Mouse (Mus musculus) intestine, postnatal 0 days (tissue): Measurements from ENCODE around the gene Syt5. TPM values are rescaled to one million over a fixed set of nuclear protein-coding genes. Genes with fewer than 3 reads are reported as not detected.

Experiments
- ATAC-seq: fragments of 200-750 bp; cut with Nextera tagmentation; 2 replicates; pipeline ENCODE4 v1.8.0; 2017; ENCODE audit warnings: mild to moderate bottlenecking, moderate TSS enrichment, moderate library complexity
- H3K27ac ChIP-seq: fragments of 300-500 bp; sonication (generic); 2 replicates; pipeline ENCODE4 v1.5.1; 2014; ENCODE audit warnings: mild to moderate bottlenecking, low read depth, low read length, moderate library complexity
- H3K27me3 ChIP-seq: fragments of 300-500 bp; sonication (generic); replicated peaks from 2 replicates; pipeline ENCODE4 v1.6.1; 2014; ENCODE audit warnings: low read length, mixed read lengths; ENCODE audit not compliant: control insufficient read depth, insufficient read depth
- H3K36me3 ChIP-seq: fragments of 300-500 bp; sonication (generic); 2 replicates; pipeline ENCODE4 v1.6.1; 2014; ENCODE audit warnings: mild to moderate bottlenecking, moderate library complexity; ENCODE audit not compliant: control insufficient read depth, insufficient read depth
- H3K4me1 ChIP-seq: fragments of 300-500 bp; sonication (generic); replicated peaks from 2 replicates; pipeline ENCODE4 v1.6.1; 2014; ENCODE audit warnings: antibody characterized with exemption, low read length, mixed read lengths; ENCODE audit not compliant: control insufficient read depth, insufficient read depth
- H3K4me2 ChIP-seq: fragments of 300-500 bp; sonication (generic); replicated peaks from 2 replicates; pipeline ENCODE4 v1.6.1; 2014; ENCODE audit warnings: low read depth, mild to moderate bottlenecking, moderate library complexity
- H3K4me3 ChIP-seq: fragments of 300-500 bp; sonication (generic); 2 replicates; pipeline ENCODE4 v1.5.1; 2014; ENCODE audit warnings: low read depth, low read length
- H3K9ac ChIP-seq: fragments of 300-500 bp; sonication (generic); 2 replicates; pipeline ENCODE4 v1.6.1; 2014; ENCODE audit warnings: mild to moderate bottlenecking, low read depth, low read length
- H3K9me3 ChIP-seq: fragments of 300-500 bp; sonication (generic); 2 replicates; pipeline ENCODE4 v1.6.1; 2016; ENCODE audit warnings: mixed run types; ENCODE audit not compliant: control insufficient read depth
- CTCF ChIP-seq: sonication (generic); IDR thresholded peaks from 2 replicates; pipeline ENCODE4 v1.5.1; 2016; ENCODE audit warnings: low read depth, mild to moderate bottlenecking, control low read depth, antibody characterized with exemption, moderate library complexity
- WGBS: fragments of 180-500 bp; shearing (Covaris S2); extraction: QIAGEN DNeasy Blood & Tissue Kit; methylation state at CpG from one replicate; pipeline ENCODE4 v1.1.7; 2014; 5-methylcytosine and 5-hydroxymethylcytosine counted together
- microRNA-seq: library from miRNA; unstranded; fragments of <30 nt; microRNA quantifications from one replicate; pipeline ENCODE4, GENCODE M21; 2016
- polyA plus RNA-seq: library from polyadenylated mRNA; unstranded; fragments of >200 nt; fragmentation: Nextera tagmentation; extraction: Ambion mirVana; gene quantifications from 2 replicates; pipeline ENCODE4 v1.2.1, GENCODE M21; 2015

Syt5 gene
- polyA plus RNA-seq, 1 experiment from 2014 or later, result 5.3 TPM

DNA sequence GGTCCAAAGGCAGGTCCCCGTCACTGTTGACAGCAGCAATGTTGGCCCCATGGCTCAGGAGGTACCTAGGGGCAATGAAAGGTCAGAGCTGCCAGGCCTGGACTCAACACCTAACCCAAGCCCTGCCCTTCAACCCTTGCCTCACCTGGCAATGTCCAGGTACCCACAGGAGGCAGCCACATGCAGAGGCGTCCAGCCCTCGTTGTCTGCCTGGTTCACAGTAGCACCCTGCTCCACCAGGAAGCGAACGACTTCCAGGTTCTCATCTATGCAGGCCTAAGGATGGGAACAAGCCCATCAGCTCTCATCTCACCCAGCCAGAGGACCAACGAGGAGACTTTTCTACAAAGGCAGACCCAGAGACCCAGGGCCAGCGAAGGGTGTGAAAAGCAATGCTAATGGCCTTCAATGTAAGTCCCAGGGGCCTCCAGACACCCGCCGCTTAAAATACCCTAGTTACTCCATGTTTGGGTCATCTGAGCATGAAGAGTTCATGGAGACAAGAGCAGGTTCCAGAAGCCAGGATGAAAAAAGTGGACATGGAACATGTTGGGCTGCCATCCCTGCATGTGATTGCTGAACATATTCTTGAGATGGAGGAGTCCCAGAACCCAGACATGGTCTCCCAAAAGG, 50.0 kb downstream of the Syt5 start:
- Histone ChIP-seq H3K4me1 (peaks cover 6% of the 10 kb centered on the region; the same call in 1 of the 2 replicates), H3K27ac (no peak overlapping the region), H3K9me3 (no peaks in the 10 kb centered on the region), H3K36me3 (peaks cover 33% of the 10 kb centered on the region), H3K9ac (0 out of 2 replicates have a peak overlapping the region, but pooled peaks have one; percentile 11), H3K27me3 (no peaks in the 10 kb centered on the region), H3K4me2 (peak overlapping the region; percentile 32; the same call in 1 of the 2 replicates), H3K4me3 (no peak overlapping the region)
- no peak for ATAC-seq
- no peak for TF ChIP-seq CTCF
- WGBS, result 87% methylated on average over 9 of the region's 9 CpGs

GRCm38 (mm10) chr7:4496468-4496867, 50.9 kb downstream of the Syt5 start:
- WGBS, result 91% methylated on average over 3 of the region's 3 CpGs
- no peak for TF ChIP-seq CTCF
- Histone ChIP-seq H3K4me1 (peaks cover 6% of the 10 kb centered on the region; the same call in 1 of the 2 replicates), H3K27ac (no peak overlapping the region), H3K4me2 (no peak overlapping the region), H3K36me3 (peaks cover 33% of the 10 kb centered on the region), H3K27me3 (no peaks in the 10 kb centered on the region), H3K9me3 (no peaks in the 10 kb centered on the region), H3K4me3 (no peak overlapping the region), H3K9ac (no peak overlapping the region)
- no peak for ATAC-seq

GRCm38 (mm10) chr7:4493991-4494390, 53.4 kb downstream of the Syt5 start:
- Histone ChIP-seq H3K36me3 (peaks cover 42% of the 10 kb centered on the region), H3K27me3 (no peaks in the 10 kb centered on the region), H3K27ac (no peak overlapping the region), H3K9me3 (no peaks in the 10 kb centered on the region), H3K4me2 (no peak overlapping the region), H3K4me3 (no peak overlapping the region), H3K4me1 (no peaks in the 10 kb centered on the region; the same call in 1 of the 2 replicates), H3K9ac (no peak overlapping the region)
- ATAC-seq, result no peak
- TF ChIP-seq CTCF, result no peak
- WGBS, result 33% methylated on average over 1 of the region's 1 CpGs

DNA sequence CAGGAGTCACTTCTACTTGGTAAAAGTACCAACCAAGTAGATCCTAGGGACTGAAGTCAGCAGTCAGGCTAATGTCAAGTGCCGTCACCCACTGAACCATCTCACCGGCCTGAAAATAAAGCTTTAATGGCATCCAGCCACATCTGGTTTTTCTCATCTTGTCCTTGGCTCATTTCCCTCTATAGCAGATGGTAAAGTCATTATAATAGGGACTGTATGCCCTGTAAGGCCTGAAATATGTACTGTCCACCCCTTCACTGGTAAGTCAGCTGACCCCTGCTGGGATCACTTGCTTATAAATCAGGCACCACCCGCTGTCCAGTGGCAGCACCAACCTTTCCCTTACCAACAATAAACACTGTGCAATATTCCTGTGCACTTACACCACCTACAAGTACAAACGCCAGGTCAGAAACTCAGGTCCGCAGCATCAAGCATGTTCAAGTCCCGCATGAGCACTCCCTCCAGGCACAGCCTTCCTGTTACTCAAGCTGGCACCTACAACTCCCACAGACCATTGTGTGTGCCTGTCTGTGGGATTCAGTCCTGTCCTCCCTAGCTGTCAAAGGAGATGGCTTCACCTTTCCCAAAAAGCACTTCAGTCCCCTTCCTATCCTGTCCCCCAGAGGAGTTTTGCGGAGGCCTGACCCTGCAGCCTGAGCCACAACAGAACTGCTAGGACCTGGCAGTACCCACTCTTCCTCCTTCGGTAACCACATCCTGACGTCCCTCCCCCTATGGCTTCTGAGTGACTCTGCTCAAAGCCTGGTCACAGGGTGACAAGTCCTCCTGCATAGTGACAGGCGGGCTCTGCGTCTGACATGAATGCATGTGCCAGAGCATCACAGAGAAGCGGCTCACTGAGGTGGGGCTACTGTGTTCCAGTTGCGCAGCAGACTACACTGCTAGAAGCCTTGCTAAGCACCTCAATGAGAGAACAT, 54.8 kb downstream of the Syt5 start:
- TF ChIP-seq CTCF, result no peak
- Histone ChIP-seq H3K27ac (peak overlapping the region; percentile 50), H3K27me3 (no peaks in the 10 kb centered on the region), H3K4me2 (no peak overlapping the region), H3K9me3 (no peaks in the 10 kb centered on the region), H3K4me1 (no peaks in the 10 kb centered on the region; the same call in 1 of the 2 replicates), H3K36me3 (peaks cover 48% of the 10 kb centered on the region), H3K4me3 (no peak overlapping the region), H3K9ac (no peak overlapping the region)
- no peak for ATAC-seq
- WGBS, result 76% methylated on average over 13 of the region's 13 CpGs

GRCm38 (mm10) chr7:4491308-4491707, 56.0 kb downstream of the Syt5 start:
- 70% methylated on average over 6 of the region's 6 CpGs for WGBS
- peaks cover 50% of the 10 kb centered on the region for H3K36me3 ChIP-seq
- H3K4me3 ChIP-seq, result no peak overlapping the region
- H3K4me2 ChIP-seq, result no peak overlapping the region
- 0 out of 2 replicates have a peak, but pooled peaks have one; percentile 28 for ATAC-seq
- no peak overlapping the region for H3K27ac ChIP-seq
- no peaks in the 10 kb centered on the region for H3K27me3 ChIP-seq
- TF ChIP-seq CTCF, result no peak
- H3K4me1 ChIP-seq, result no peaks in the 10 kb centered on the region; the same call in 1 of the 2 replicates
- H3K9me3 ChIP-seq, result no peaks in the 10 kb centered on the region
- H3K9ac ChIP-seq, result no peak overlapping the region

Small RNAs within 50 kb of the gene (microRNA-seq; reads per million reads assigned to microRNA genes)
- gene Gm23577, result not detected

Other genes with a start within 250 kb of the Syt5 start
- not detected in 2 replicates for gene Ncr1, start 209.8 kb downstream of the Syt5 start, polyA plus RNA-seq
- gene Gp6, start 149.8 kb downstream of the Syt5 start, polyA plus RNA-seq, result not detected in 2 replicates
- 11.0 and 11.4 TPM in 2 replicates for gene Rdh13, start 101.9 kb downstream of the Syt5 start, polyA plus RNA-seq
- gene Eps8l1, start 86.9 kb downstream of the Syt5 start, polyA plus RNA-seq, result 1.1 and 1.7 TPM in 2 replicates
- 33.6 and 33.9 TPM in 2 replicates for gene Ppp1r12c, start 45.9 kb downstream of the Syt5 start, polyA plus RNA-seq
- gene Tnnt1, start 31.2 kb downstream of the Syt5 start, polyA plus RNA-seq, result 20.1 and 24.3 TPM in 2 replicates
- gene Tnni3, start 23.3 kb downstream of the Syt5 start, polyA plus RNA-seq, result 1.1 TPM in 2 replicates
- 0.33 and 0.54 TPM in 2 replicates for gene Dnaaf3, start 15.1 kb downstream of the Syt5 start, polyA plus RNA-seq
- 16.7 and 17.1 TPM in 2 replicates for gene Ptprh, start 56.5 kb upstream of the Syt5 start, polyA plus RNA-seq
- gene Tmem86b, start 83.9 kb upstream of the Syt5 start, polyA plus RNA-seq, result 25.1 and 31.4 TPM in 2 replicates
- gene Ppp6r1, start 111.5 kb upstream of the Syt5 start, polyA plus RNA-seq, result 4.7 and 5.8 TPM in 2 replicates
- gene Hspbp1, start 137.5 kb upstream of the Syt5 start, polyA plus RNA-seq, result 43.3 and 45.6 TPM in 2 replicates
- 0.89 and 0.98 TPM in 2 replicates for gene Brsk1, start 143.1 kb upstream of the Syt5 start, polyA plus RNA-seq
- gene Tmem150b, start 177.7 kb upstream of the Syt5 start, polyA plus RNA-seq, result 20.7 and 21.5 TPM in 2 replicates
- 35.8 and 40.2 TPM in 2 replicates for gene Kmt5c, start 192.6 kb upstream of the Syt5 start, polyA plus RNA-seq
- 48.5 and 48.8 TPM in 2 replicates for gene Cox6b2, start 205.6 kb upstream of the Syt5 start, polyA plus RNA-seq
- gene Fam71e2, start 223.8 kb upstream of the Syt5 start, polyA plus RNA-seq, result not detected in 2 replicates
- gene Il11, start 235.3 kb upstream of the Syt5 start, polyA plus RNA-seq, result 0.12 and 0.30 TPM in 2 replicates
- gene Tmem190, start 235.4 kb upstream of the Syt5 start, polyA plus RNA-seq, result 0.59 TPM in 1 of 2 replicates, not detected in the other
- 74.3 and 75.5 TPM in 2 replicates for gene Tmem238, start 242.1 kb upstream of the Syt5 start, polyA plus RNA-seq
- 419 and 467 TPM in 2 replicates for gene Rpl28, start 245.3 kb upstream of the Syt5 start, polyA plus RNA-seq